Mouse (Mus musculus) stomach, embryonic 14.5 days (tissue): ENCODE measurements around the gene Klhdc10. TPM values are rescaled to one million over a fixed set of nuclear protein-coding genes. Genes with fewer than 3 reads are reported as not detected.

Experiments
- ATAC-seq: fragments of 200-750 bp; cut with Nextera tagmentation; 2 replicates; pipeline ENCODE4 v1.8.0; 2017; ENCODE audit warnings: low read depth, moderate TSS enrichment; ENCODE audit not compliant: insufficient number of reproducible peaks, insufficient read depth, low FRiP score
- H3K27ac ChIP-seq: fragments of 300-500 bp; sonication (generic); 2 replicates; pipeline ENCODE4 v1.5.1; 2014; ENCODE audit warnings: mild to moderate bottlenecking, low read length, moderate library complexity, mixed read lengths
- H3K27me3 ChIP-seq: fragments of 300-500 bp; sonication (generic); 2 replicates; pipeline ENCODE4 v1.6.1; 2014; ENCODE audit warnings: low read length, control low read depth, mixed read lengths; ENCODE audit not compliant: control insufficient read depth, insufficient read depth
- H3K36me3 ChIP-seq: fragments of 300-500 bp; sonication (generic); 2 replicates; pipeline ENCODE4 v1.6.1; 2014; ENCODE audit warnings: mild to moderate bottlenecking, control low read depth, low read length, moderate library complexity, mixed read lengths; ENCODE audit not compliant: control insufficient read depth, insufficient read depth
- H3K4me1 ChIP-seq: fragments of 300-500 bp; sonication (generic); 2 replicates; pipeline ENCODE4 v1.6.1; 2014; ENCODE audit warnings: low read length, control low read depth, mixed read lengths; ENCODE audit not compliant: control insufficient read depth, insufficient read depth
- H3K4me2 ChIP-seq: fragments of 300-500 bp; sonication (generic); replicated peaks from 2 replicates; pipeline ENCODE4 v1.6.1; 2014; ENCODE audit warnings: low read depth, low read length, control low read depth
- H3K4me3 ChIP-seq: fragments of 300-500 bp; sonication (generic); 2 replicates; pipeline ENCODE4 v1.5.1; 2014; ENCODE audit warnings: low read depth, low read length, control low read depth
- H3K9ac ChIP-seq: fragments of 300-500 bp; sonication (generic); replicated peaks from 2 replicates; pipeline ENCODE4 v1.6.1; 2014; ENCODE audit warnings: low read depth, mild to moderate bottlenecking, control low read depth, low read length, moderate library complexity, mixed read lengths
- H3K9me3 ChIP-seq: fragments of 300-500 bp; sonication (generic); 2 replicates; pipeline ENCODE4 v1.6.1; 2016; ENCODE audit warnings: low read depth, low read length, control low read depth; ENCODE audit not compliant: control insufficient read depth
- WGBS: fragments of 180-500 bp; shearing (Covaris S2); extraction: QIAGEN DNeasy Blood & Tissue Kit; methylation state at CpG from one replicate; pipeline ENCODE4 v1.1.7; 2014; 5-methylcytosine and 5-hydroxymethylcytosine counted together
- polyA plus RNA-seq: library from polyadenylated mRNA; unstranded; fragments of >200 nt; fragmentation: Nextera tagmentation; extraction: Ambion mirVana; gene quantifications from 2 replicates; pipeline ENCODE4 v1.2.1, GENCODE M21; 2014

Gene Klhdc10
- polyA plus RNA-seq, 1 experiment from 2014 or later, result 24.8 TPM

- H3K27me3 ChIP-seq, result no peaks in the 10 kb centered on the region
- WGBS, result 17% methylated on average over 33 of the region's 33 CpGs
- ATAC-seq, result peak; percentile 83; the same call in 1 of the 2 replicates
- no peaks in the 10 kb centered on the region for H3K9me3 ChIP-seq
- peak within 1 kb of the TSS; percentile 80 for H3K4me3 ChIP-seq
- no peaks in the 10 kb centered on the region for H3K4me1 ChIP-seq
- peak within 1 kb of the TSS; percentile 40 for H3K4me2 ChIP-seq
- peak within 1 kb of the TSS; percentile 64 for H3K9ac ChIP-seq
- H3K36me3 ChIP-seq, result 0 out of 2 replicates have a peak, but pooled peaks cover 5% of the 10 kb centered on the region
- no peak within 1 kb of the TSS for H3K27ac ChIP-seq
These were observed 10.7 kb upstream of the Klhdc10 start, which contains the start of gene Zc3hc1 for GRCm38 (mm10) chr6:30390714-30391697. Gene Zc3hc1, minus strand, starts transcription at chr6:30391028.

GRCm38 (mm10) chr6:30391996-30392395, 9.7 kb upstream of the Klhdc10 start:
- ATAC-seq, result no peak
- H3K27ac ChIP-seq, result no peak overlapping the region
- no peak overlapping the region for H3K4me2 ChIP-seq
- no peaks in the 10 kb centered on the region for H3K9me3 ChIP-seq
- H3K27me3 ChIP-seq, result no peaks in the 10 kb centered on the region
- H3K9ac ChIP-seq, result no peak overlapping the region
- no peaks in the 10 kb centered on the region for H3K4me1 ChIP-seq
- H3K36me3 ChIP-seq, result 0 out of 2 replicates have a peak, but pooled peaks cover 4% of the 10 kb centered on the region
- H3K4me3 ChIP-seq, result no peak overlapping the region
- WGBS, result 87% methylated on average over 7 of the region's 7 CpGs

- no peaks in the 10 kb centered on the region for H3K27me3 ChIP-seq
- no peak overlapping the region for H3K9ac ChIP-seq
- H3K9me3 ChIP-seq, result no peaks in the 10 kb centered on the region
- 0 out of 2 replicates have a peak, but pooled peaks cover 5% of the 10 kb centered on the region for H3K4me1 ChIP-seq
- H3K4me2 ChIP-seq, result no peak overlapping the region
- no peaks in the 10 kb centered on the region for H3K36me3 ChIP-seq
- H3K27ac ChIP-seq, result no peak overlapping the region
- WGBS, result 83% methylated on average over 5 of the region's 5 CpGs
- ATAC-seq, result no peak
- H3K4me3 ChIP-seq, result no peak overlapping the region
These were observed 1.5 kb upstream of the Klhdc10 start for GRCm38 (mm10) chr6:30400146-30400545.

- peak overlapping the region; percentile 99 for H3K4me3 ChIP-seq
- H3K9me3 ChIP-seq, result no peaks in the 10 kb centered on the region
- no peak for ATAC-seq
- no peaks in the 10 kb centered on the region for H3K27me3 ChIP-seq
- H3K27ac ChIP-seq, result peak overlapping the region; percentile 95
- H3K4me1 ChIP-seq, result 0 out of 2 replicates have a peak, but pooled peaks cover 5% of the 10 kb centered on the region
- H3K36me3 ChIP-seq, result no peaks in the 10 kb centered on the region
- H3K4me2 ChIP-seq, result peak overlapping the region; percentile 45
- WGBS, result 5% methylated on average over 7 of the region's 7 CpGs
- H3K9ac ChIP-seq, result peak overlapping the region; percentile 49
These were observed 952 bp upstream of the Klhdc10 start for GRCm38 (mm10) chr6:30400716-30401115.

- WGBS, result under 1% methylated on average over 29 of the region's 29 CpGs
- ATAC-seq, result no peak
These were observed 423 bp downstream of the Klhdc10 start for GRCm38 (mm10) chr6:30402091-30402491.

GRCm38 (mm10) chr6:30403465-30403864, 1.8 kb downstream of the Klhdc10 start:
- H3K27me3 ChIP-seq, result no peaks in the 10 kb centered on the region
- H3K9ac ChIP-seq, result no peak overlapping the region
- no peaks in the 10 kb centered on the region for H3K36me3 ChIP-seq
- H3K4me3 ChIP-seq, result peak overlapping the region; percentile 22
- H3K27ac ChIP-seq, result no peak overlapping the region
- 22% methylated on average over 4 of the region's 4 CpGs for WGBS
- no peaks in the 10 kb centered on the region for H3K9me3 ChIP-seq
- H3K4me1 ChIP-seq, result 0 out of 2 replicates have a peak, but pooled peaks cover 5% of the 10 kb centered on the region
- peak overlapping the region; percentile 40 for H3K4me2 ChIP-seq
- ATAC-seq, result no peak

More at GRCm38 (mm10) chr6:30402091-30402491, 423 bp downstream of the Klhdc10 start:
- Histone ChIP-seq H3K9ac (peak overlapping the region; percentile 96), H3K9me3 (no peaks in the 10 kb centered on the region), H3K27ac (peak overlapping the region; percentile 95), H3K4me3 (peak overlapping the region; percentile 99), H3K4me1 (0 out of 2 replicates have a peak, but pooled peaks cover 5% of the 10 kb centered on the region), H3K4me2 (peak overlapping the region; percentile 66), H3K27me3 (no peaks in the 10 kb centered on the region), H3K36me3 (no peaks in the 10 kb centered on the region)

- ATAC-seq, result no peak
- Histone ChIP-seq H3K4me3 (no peak overlapping the region), H3K27me3 (no peaks in the 10 kb centered on the region), H3K4me1 (0 out of 2 replicates have a peak, but pooled peaks cover 5% of the 10 kb centered on the region), H3K9ac (no peak overlapping the region), H3K4me2 (no peak overlapping the region), H3K9me3 (no peaks in the 10 kb centered on the region), H3K27ac (no peak overlapping the region), H3K36me3 (no peaks in the 10 kb centered on the region)
- 81% methylated on average over 5 of the region's 5 CpGs for WGBS
These were observed 3.0 kb downstream of the Klhdc10 start for GRCm38 (mm10) chr6:30404671-30405070.

- Histone ChIP-seq H3K27me3 (no peaks in the 10 kb centered on the region), H3K4me1 (0 out of 2 replicates have a peak, but pooled peaks cover 5% of the 10 kb centered on the region), H3K4me2 (no peak overlapping the region), H3K9me3 (no peaks in the 10 kb centered on the region), H3K4me3 (no peak overlapping the region), H3K27ac (no peak overlapping the region), H3K36me3 (no peaks in the 10 kb centered on the region), H3K9ac (no peak overlapping the region)
- WGBS, result 79% methylated on average over 4 of the region's 4 CpGs
- no peak for ATAC-seq
These were observed 6.6 kb downstream of the Klhdc10 start for GRCm38 (mm10) chr6:30408276-30408675.
